Mouse (Mus musculus): ENCODE results near the gene Rimklb.
"Not testable (repeated sequence)": the region's sequence is repeated elsewhere in the genome, so short reads cannot be mapped to it uniquely, and the experiment has no call there.

Rimklb gene

GRCm38 (mm10) chr6:122498661-122499060, at the start of gene Rimklb:
TSS of gene Rimklb (minus strand) at chr6:122498761.
- DNase-seq (ENCODE audit: low spot score), result no peak

- DNase-seq (ENCODE audit: low spot score), result no peak
These were observed 47.4 kb upstream of the Rimklb start for GRCm38 (mm10) chr6:122545948-122546347.

GRCm38 (mm10) chr6:122545289-122545882, 46.8 kb upstream of the Rimklb start:
- DNase-seq (ENCODE audit: low spot score), result no peak

- DNase-seq (ENCODE audit: low spot score), result no peak
These were observed 46.1 kb upstream of the Rimklb start for GRCm38 (mm10) chr6:122544672-122545071.

- DNase-seq (ENCODE audit: low spot score), result no peak
These were observed 45.0 kb upstream of the Rimklb start for GRCm38 (mm10) chr6:122543574-122543973.

GRCm38 (mm10) chr6:122542459-122542858, 43.9 kb upstream of the Rimklb start:
- DNase-seq (ENCODE audit: low spot score), result not testable (repeated sequence)

- DNase-seq (ENCODE audit: low spot score), result no peak
These were observed 41.0 kb upstream of the Rimklb start for GRCm38 (mm10) chr6:122539564-122539963.

- no peak for DNase-seq (ENCODE audit: low spot score)
These were observed 35.5 kb upstream of the Rimklb start for GRCm38 (mm10) chr6:122534032-122534431.

GRCm38 (mm10) chr6:122532883-122533302, 34.3 kb upstream of the Rimklb start:
- DNase-seq (ENCODE audit: low spot score), result no peak

GRCm38 (mm10) chr6:122531466-122532174, 33.1 kb upstream of the Rimklb start:
- DNase-seq (ENCODE audit: low spot score), result no peak

GRCm38 (mm10) chr6:122528136-122528535, 29.6 kb upstream of the Rimklb start:
- DNase-seq (ENCODE audit: low spot score), result no peak

GRCm38 (mm10) chr6:122527596-122527995, 29.0 kb upstream of the Rimklb start:
- no peak for DNase-seq (ENCODE audit: low spot score)

GRCm38 (mm10) chr6:122523289-122523688, 24.7 kb upstream of the Rimklb start:
- DNase-seq (ENCODE audit: low spot score), result no peak

- DNase-seq (ENCODE audit: low spot score), result no peak
These were observed 24.0 kb upstream of the Rimklb start for GRCm38 (mm10) chr6:122522595-122522994.

GRCm38 (mm10) chr6:122519384-122519783, 20.8 kb upstream of the Rimklb start:
- DNase-seq (ENCODE audit: low spot score), result no peak

GRCm38 (mm10) chr6:122517668-122518067, 19.1 kb upstream of the Rimklb start:
- DNase-seq (ENCODE audit: low spot score), result no peak

- not testable (repeated sequence) for DNase-seq (ENCODE audit: low spot score)
These were observed 17.2 kb upstream of the Rimklb start for GRCm38 (mm10) chr6:122515762-122516161.

- no peak for DNase-seq (ENCODE audit: low spot score)
These were observed 15.8 kb upstream of the Rimklb start for GRCm38 (mm10) chr6:122514312-122514711.

GRCm38 (mm10) chr6:122512914-122513878, 14.6 kb upstream of the Rimklb start:
- no peak for DNase-seq (ENCODE audit: low spot score)

- DNase-seq (ENCODE audit: low spot score), result no peak
These were observed 9.9 kb upstream of the Rimklb start for GRCm38 (mm10) chr6:122508494-122508893.

- DNase-seq (ENCODE audit: low spot score), result no peak
These were observed 7.0 kb upstream of the Rimklb start, which contains the start of gene Mfap5 for GRCm38 (mm10) chr6:122505545-122505944. TSS of gene Mfap5 (plus strand) at chr6:122505845.

GRCm38 (mm10) chr6:122505041-122505440, 6.5 kb upstream of the Rimklb start:
- no peak for DNase-seq (ENCODE audit: low spot score)
